Mouse (Mus musculus): ENCODE data around the gene Psat1. TPM values are rescaled to one million over a fixed set of nuclear protein-coding genes. Genes with fewer than 3 reads are reported as not detected.

The Psat1 gene
- 10.5 and 25.8 TPM in 2 replicates for polyA plus RNA-seq (2012; rRNA removed; ENCODE audit: low replicate concordance)

DNA sequence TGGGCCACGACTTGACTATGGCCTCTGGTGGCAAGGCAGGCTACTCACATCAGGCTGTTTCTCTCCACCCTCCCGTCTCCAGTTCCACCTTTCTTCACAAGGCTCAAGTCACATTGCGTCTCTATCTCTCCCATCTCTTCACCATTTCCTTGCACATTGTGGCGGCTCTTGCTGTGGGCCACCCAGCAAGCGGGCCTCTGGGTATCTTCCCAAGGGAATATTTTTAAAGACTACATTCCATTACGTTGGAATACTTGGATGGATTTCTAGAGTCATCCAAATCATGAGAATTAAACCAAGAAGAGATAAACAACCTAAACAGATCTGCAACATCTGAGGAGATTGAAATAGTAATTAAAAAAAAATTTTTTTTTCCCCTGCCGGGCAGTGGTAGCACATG lies at the start of gene Psat1:
Gene Psat1 (minus strand): TSS at position 101 of the 400 bp plus-strand sequence.

GRCm38 (mm10) chr19:15984449-15985171 lies 37.5 kb upstream of the Psat1 start, which contains the start of gene Cep78:
TSS of gene Cep78 (minus strand) at chr19:15984989.

Other genes with a start within 250 kb of the Psat1 start
- 2.4 and 3.4 TPM in 2 replicates for gene Cep78, start 37.7 kb upstream of the Psat1 start, polyA plus RNA-seq (2012; rRNA removed; ENCODE audit: low replicate concordance)
- 10.4 and 14.0 TPM in 2 replicates for gene Gnaq, start 185.5 kb upstream of the Psat1 start, polyA plus RNA-seq (2012; rRNA removed; ENCODE audit: low replicate concordance)

All from mammary gland, adult 2 months (tissue).